Mouse (Mus musculus): ENCODE data around the gene Ptbp1.

- TF ChIP-seq CTCF (IDR thresholded peaks at IDR 0.05; ENCODE audit: low read depth), result no peak
- no peak for TF ChIP-seq EP300 (IDR thresholded peaks at IDR 0.05; ENCODE audit: low read depth)
These were observed 17.6 kb downstream of the Ptbp1 start for GRCm38 (mm10) chr10:79871845-79872244.

All from liver, embryonic 14.5 days (tissue).